Mouse (Mus musculus): ENCODE data around the gene Apol10b. TPM values are rescaled to one million over a fixed set of nuclear protein-coding genes. Genes with fewer than 3 reads are reported as not detected.
A peak's percentile ranks its signal among the peaks of the same experiment; 100 is the strongest.
"Not testable (repeated sequence)": the region's sequence is repeated elsewhere in the genome, so short reads cannot be mapped to it uniquely, and the experiment has no call there.

Gene Apol10b
- polyA plus RNA-seq, 1 experiment from 2014 or later: not detected

DNA sequence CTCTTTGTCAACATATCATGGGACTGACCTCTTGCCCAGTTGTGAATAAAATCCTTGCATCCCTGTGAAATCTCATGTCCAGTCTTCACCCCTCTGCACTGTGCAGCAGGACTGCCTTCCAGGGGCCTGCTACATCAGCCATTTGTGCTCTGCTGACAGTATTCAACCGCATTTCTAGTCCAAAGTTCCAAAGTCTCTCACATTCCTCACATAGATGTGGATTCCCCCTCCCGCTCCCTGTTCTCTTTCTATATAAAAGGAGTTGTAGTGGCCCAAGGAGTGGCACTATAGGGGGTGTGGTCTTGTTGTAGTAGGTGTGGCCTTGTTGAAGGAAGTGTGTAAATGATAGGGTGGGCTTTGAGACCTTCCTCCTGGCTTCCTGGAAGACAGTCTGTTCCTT is 5.0 kb downstream of the Apol10b start:
- no peak overlapping the region for H3K4me3 ChIP-seq (ENCODE audit: low read length)
- no peaks in the 10 kb centered on the region for H3K36me3 ChIP-seq (ENCODE audit: control insufficient read depth, insufficient read depth, low read length)
- no peak overlapping the region for H3K27ac ChIP-seq (ENCODE audit: low read depth, low read length)
- no peak overlapping the region for H3K9ac ChIP-seq (ENCODE audit: low read depth, low read length)
- H3K9me3 ChIP-seq (ENCODE audit: control insufficient read depth, low read length): no peaks in the 10 kb centered on the region
- H3K4me1 ChIP-seq (ENCODE audit: control insufficient read depth, insufficient read depth, low read depth, low read length): no peaks in the 10 kb centered on the region
- no peaks in the 10 kb centered on the region for H3K27me3 ChIP-seq (replicated peaks; ENCODE audit: control insufficient read depth, insufficient read depth, low read length)
- no peak overlapping the region for H3K4me2 ChIP-seq (ENCODE audit: low read length)
- WGBS: 86% methylated on average over 2 of the region's 2 CpGs
- no peak for ATAC-seq

DNA sequence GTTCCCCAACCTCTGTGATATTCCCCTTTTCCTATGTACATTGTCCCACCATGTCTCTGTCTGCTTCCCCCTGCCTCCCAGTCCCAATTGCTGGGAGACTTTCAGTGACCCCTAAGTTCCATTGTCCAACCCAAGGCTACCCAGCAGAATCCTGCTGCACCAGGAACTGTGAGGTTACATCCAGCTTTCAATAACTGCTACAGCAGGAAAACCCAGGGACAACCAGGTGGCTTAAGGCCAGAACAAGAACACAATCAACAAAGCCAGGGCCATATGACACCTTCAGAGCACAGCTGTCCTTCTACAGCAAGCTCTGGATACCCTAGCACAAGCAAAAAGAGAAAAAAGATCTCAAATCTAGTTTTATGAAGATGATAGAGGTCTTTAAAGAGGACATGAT is 6.9 kb downstream of the Apol10b start:
- no peak for ATAC-seq
- H3K9me3 ChIP-seq (ENCODE audit: control insufficient read depth, low read length): no peaks in the 10 kb centered on the region
- no peaks in the 10 kb centered on the region for H3K36me3 ChIP-seq (ENCODE audit: control insufficient read depth, insufficient read depth, low read length)
- no peak overlapping the region for H3K27ac ChIP-seq (ENCODE audit: low read depth, low read length)
- no peaks in the 10 kb centered on the region for H3K4me1 ChIP-seq (ENCODE audit: control insufficient read depth, insufficient read depth, low read depth, low read length)
- no peak overlapping the region for H3K9ac ChIP-seq (ENCODE audit: low read depth, low read length)
- no peak overlapping the region for H3K4me2 ChIP-seq (ENCODE audit: low read length)
- no peak overlapping the region for H3K4me3 ChIP-seq (ENCODE audit: low read length)
- no peaks in the 10 kb centered on the region for H3K27me3 ChIP-seq (replicated peaks; ENCODE audit: control insufficient read depth, insufficient read depth, low read length)

DNA sequence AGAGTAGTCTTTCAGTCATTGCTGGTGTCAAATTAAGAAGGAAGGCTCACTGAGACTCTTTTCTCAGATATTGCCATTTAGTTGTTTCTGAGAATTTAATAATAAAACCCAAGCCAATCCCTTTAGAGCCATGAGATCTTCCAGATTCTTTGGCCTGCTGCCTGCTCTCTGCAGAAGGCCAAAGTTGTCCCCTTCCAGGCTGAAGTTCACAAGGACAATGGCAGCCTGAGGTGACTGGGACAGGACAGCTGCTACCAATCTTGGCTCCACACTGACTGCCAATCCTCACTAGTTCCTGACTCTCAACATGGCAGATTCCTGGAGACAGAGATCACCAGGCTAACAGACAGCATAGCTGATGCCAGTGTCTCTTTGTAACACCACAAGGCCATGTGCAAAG is 8.9 kb downstream of the Apol10b start:
- no peaks in the 10 kb centered on the region for H3K36me3 ChIP-seq (ENCODE audit: control insufficient read depth, insufficient read depth, low read length)
- no peaks in the 10 kb centered on the region for H3K9me3 ChIP-seq (ENCODE audit: control insufficient read depth, low read length)
- H3K27ac ChIP-seq (ENCODE audit: low read depth, low read length): no peak overlapping the region
- H3K4me1 ChIP-seq (ENCODE audit: control insufficient read depth, insufficient read depth, low read depth, low read length): no peaks in the 10 kb centered on the region
- no peak overlapping the region for H3K9ac ChIP-seq (ENCODE audit: low read depth, low read length)
- no peak overlapping the region for H3K4me2 ChIP-seq (ENCODE audit: low read length)
- no peak for ATAC-seq
- no peaks in the 10 kb centered on the region for H3K27me3 ChIP-seq (replicated peaks; ENCODE audit: control insufficient read depth, insufficient read depth, low read length)
- H3K4me3 ChIP-seq (ENCODE audit: low read length): no peak overlapping the region

DNA sequence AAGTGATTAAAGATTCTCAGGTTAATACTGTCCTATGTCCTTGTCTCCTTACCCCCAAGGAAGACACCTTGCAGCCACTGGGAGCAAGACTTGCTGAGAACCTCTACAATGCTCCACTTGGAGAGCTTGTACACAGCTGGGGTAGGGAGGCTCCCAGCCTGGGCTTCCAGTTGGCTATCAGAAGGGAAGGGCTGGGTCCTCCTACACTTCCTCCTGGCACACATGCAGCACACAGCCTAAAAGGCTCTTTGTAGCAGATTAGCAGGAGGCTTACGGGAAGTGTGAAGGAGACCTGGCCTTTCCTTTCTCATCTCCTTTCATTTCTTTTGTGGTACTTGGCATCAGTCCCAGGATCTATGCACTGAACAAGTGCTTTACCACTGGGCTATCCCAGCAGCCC is 14.2 kb downstream of the Apol10b start:
- peak; percentile 67 for ATAC-seq
- H3K27ac ChIP-seq (ENCODE audit: low read depth, low read length): no peak overlapping the region

DNA sequence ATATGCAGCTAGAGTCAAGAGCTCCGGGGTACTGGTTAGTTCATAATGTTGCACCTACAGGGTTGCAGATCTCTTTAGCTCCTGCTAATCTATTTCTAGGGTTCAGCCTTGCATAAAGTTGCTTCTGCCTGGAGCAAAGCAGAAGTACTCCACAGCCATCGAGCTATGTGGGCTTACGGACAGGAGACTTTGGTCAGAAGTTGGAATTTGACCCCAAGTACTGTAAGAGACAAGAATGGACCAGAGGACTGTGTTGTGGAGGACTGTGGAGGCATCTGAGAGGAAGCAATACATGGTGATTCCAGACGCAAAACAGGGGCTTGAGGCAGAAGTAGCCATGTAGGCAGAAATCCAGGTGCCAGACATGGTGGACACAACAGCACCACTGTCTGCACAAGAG is 16.6 kb downstream of the Apol10b start:
- 95% methylated on average over 4 of the region's 4 CpGs for WGBS
- H3K9me3 ChIP-seq (ENCODE audit: control insufficient read depth, low read length): no peaks in the 10 kb centered on the region
- no peak for ATAC-seq
- H3K4me2 ChIP-seq (ENCODE audit: low read length): no peak overlapping the region
- H3K36me3 ChIP-seq (ENCODE audit: control insufficient read depth, insufficient read depth, low read length): no peaks in the 10 kb centered on the region
- H3K27me3 ChIP-seq (replicated peaks; ENCODE audit: control insufficient read depth, insufficient read depth, low read length): no peaks in the 10 kb centered on the region
- H3K4me1 ChIP-seq (ENCODE audit: control insufficient read depth, insufficient read depth, low read depth, low read length): no peaks in the 10 kb centered on the region
- H3K9ac ChIP-seq (ENCODE audit: low read depth, low read length): no peak overlapping the region
- no peak overlapping the region for H3K27ac ChIP-seq (ENCODE audit: low read depth, low read length)
- H3K4me3 ChIP-seq (ENCODE audit: low read length): no peak overlapping the region

More for the DNA sequence above, 14.2 kb downstream of the Apol10b start:
- Histone ChIP-seq H3K36me3 (ENCODE audit: control insufficient read depth, insufficient read depth, low read length) (no peaks in the 10 kb centered on the region), H3K4me3 (ENCODE audit: low read length) (no peak overlapping the region), H3K4me1 (ENCODE audit: control insufficient read depth, insufficient read depth, low read depth, low read length) (no peaks in the 10 kb centered on the region), H3K9me3 (ENCODE audit: control insufficient read depth, low read length) (no peaks in the 10 kb centered on the region), H3K27me3 (replicated peaks; ENCODE audit: control insufficient read depth, insufficient read depth, low read length) (no peaks in the 10 kb centered on the region), H3K9ac (ENCODE audit: low read depth, low read length) (no peak overlapping the region), H3K4me2 (ENCODE audit: low read length) (no peak overlapping the region)
- WGBS: 16% methylated on average over 1 of the region's 1 CpGs

DNA sequence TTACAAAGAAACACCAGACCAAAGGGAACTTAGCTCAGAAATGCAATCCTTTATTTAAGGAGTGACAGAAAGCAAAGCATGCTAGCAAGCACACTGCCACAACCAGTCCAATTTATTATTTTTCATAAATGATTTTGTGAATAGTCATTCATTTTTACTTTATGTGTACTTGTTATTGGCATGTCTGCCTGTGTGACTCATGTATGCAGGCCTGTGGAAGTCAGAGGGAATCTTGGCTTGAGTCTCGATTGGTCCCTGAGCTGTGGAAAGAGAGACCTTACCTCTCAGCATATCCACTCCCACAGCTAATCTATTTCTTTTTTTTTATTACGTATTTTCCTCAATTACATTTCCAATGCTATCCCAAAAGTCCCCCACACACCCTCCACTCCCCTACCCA is 17.1 kb downstream of the Apol10b start:
- H3K9me3 ChIP-seq (ENCODE audit: control insufficient read depth, low read length): no peaks in the 10 kb centered on the region
- no peak overlapping the region for H3K4me3 ChIP-seq (ENCODE audit: low read length)
- no peak overlapping the region for H3K9ac ChIP-seq (ENCODE audit: low read depth, low read length)
- no peak overlapping the region for H3K4me2 ChIP-seq (ENCODE audit: low read length)
- H3K27ac ChIP-seq (ENCODE audit: low read depth, low read length): no peak overlapping the region
- no peak for ATAC-seq
- no peaks in the 10 kb centered on the region for H3K4me1 ChIP-seq (ENCODE audit: control insufficient read depth, insufficient read depth, low read depth, low read length)
- H3K27me3 ChIP-seq (replicated peaks; ENCODE audit: control insufficient read depth, insufficient read depth, low read length): no peaks in the 10 kb centered on the region
- H3K36me3 ChIP-seq (ENCODE audit: control insufficient read depth, insufficient read depth, low read length): no peaks in the 10 kb centered on the region
- 93% methylated on average over 2 of the region's 2 CpGs for WGBS

DNA sequence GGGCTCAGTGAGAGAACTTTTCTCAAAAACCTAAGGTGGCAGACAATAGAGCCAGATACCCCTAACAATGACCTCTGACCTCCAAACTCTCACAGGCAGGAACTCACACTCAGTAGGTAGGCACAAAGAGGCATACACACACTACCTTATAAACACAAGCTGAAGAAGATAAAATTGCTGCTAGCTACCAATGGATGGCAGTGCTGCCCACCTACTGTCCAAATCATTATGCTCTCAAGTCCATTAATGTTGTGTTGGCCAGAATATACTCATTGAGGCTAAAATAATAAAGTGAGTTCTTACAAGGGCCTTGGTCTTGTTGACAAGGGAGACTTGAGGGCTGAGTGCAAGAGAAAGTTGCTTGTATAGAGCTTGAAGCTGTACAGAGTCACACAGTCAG is 32.7 kb downstream of the Apol10b start:
- H3K9me3 ChIP-seq (ENCODE audit: control insufficient read depth, low read length): no peaks in the 10 kb centered on the region
- no peak overlapping the region for H3K9ac ChIP-seq (ENCODE audit: low read depth, low read length)
- H3K4me1 ChIP-seq (ENCODE audit: control insufficient read depth, insufficient read depth, low read depth, low read length): no peaks in the 10 kb centered on the region
- no peaks in the 10 kb centered on the region for H3K27me3 ChIP-seq (replicated peaks; ENCODE audit: control insufficient read depth, insufficient read depth, low read length)
- no peak overlapping the region for H3K27ac ChIP-seq (ENCODE audit: low read depth, low read length)
- ATAC-seq: no peak
- H3K36me3 ChIP-seq (ENCODE audit: control insufficient read depth, insufficient read depth, low read length): no peaks in the 10 kb centered on the region
- no peak overlapping the region for H3K4me2 ChIP-seq (ENCODE audit: low read length)
- H3K4me3 ChIP-seq (ENCODE audit: low read length): no peak overlapping the region

DNA sequence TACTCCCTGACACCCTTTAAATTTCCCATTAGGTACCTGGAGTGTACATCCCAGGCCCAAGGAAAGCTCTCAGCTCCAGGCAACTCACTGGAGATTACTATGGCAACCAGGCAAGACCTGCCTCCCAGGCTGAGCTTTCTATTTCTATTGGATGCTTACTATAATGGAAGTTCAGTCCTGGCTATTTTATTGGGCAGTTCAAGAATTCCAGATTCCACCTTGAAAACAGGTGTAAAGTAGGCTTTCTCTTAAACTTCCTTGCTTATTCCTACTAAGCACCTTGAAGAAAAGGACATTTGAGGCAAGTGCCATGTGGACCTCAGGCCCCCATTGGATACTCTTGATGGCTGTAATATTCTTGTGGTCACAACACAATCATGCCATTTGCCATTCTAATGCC is 34.1 kb downstream of the Apol10b start, which contains the start of gene 1700025B11Rik:
TSS of gene 1700025B11Rik (minus strand) at position 101 of the 400 bp plus-strand sequence.
- no peaks in the 10 kb centered on the region for H3K27me3 ChIP-seq (replicated peaks; ENCODE audit: control insufficient read depth, insufficient read depth, low read length)
- H3K4me2 ChIP-seq (ENCODE audit: low read length): no peak within 1 kb of the TSS
- H3K9me3 ChIP-seq (ENCODE audit: control insufficient read depth, low read length): no peaks in the 10 kb centered on the region
- ATAC-seq: no peak
- H3K27ac ChIP-seq (ENCODE audit: low read depth, low read length): no peak within 1 kb of the TSS
- no peak within 1 kb of the TSS for H3K9ac ChIP-seq (ENCODE audit: low read depth, low read length)
- H3K36me3 ChIP-seq (ENCODE audit: control insufficient read depth, insufficient read depth, low read length): no peaks in the 10 kb centered on the region
- H3K4me3 ChIP-seq (ENCODE audit: low read length): no peak within 1 kb of the TSS
- H3K4me1 ChIP-seq (ENCODE audit: control insufficient read depth, insufficient read depth, low read depth, low read length): no peaks in the 10 kb centered on the region

DNA sequence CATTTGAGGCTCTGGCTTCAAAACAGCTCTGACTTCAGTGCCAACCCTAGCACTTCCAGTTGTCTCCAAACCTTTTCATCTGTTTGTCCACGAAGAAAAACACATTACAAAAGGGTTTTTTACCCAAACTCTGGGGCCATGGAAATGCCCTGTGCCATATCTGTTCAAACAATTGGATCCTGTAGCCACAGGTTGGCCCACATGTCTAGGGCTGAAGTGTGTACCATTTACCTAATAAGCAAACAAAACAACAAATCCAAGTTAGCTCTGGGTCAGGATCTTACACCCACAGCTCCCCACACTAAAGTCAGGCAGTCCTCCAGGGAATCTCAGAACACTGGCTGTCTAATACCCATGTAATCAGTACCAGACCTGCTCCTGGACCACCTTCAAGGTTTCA is 56.7 kb downstream of the Apol10b start:
- not testable (repeated sequence) for H3K4me3 ChIP-seq (ENCODE audit: low read length); H3K36me3 ChIP-seq (ENCODE audit: control insufficient read depth, insufficient read depth, low read length); H3K4me1 ChIP-seq (ENCODE audit: control insufficient read depth, insufficient read depth, low read depth, low read length); ATAC-seq; H3K9me3 ChIP-seq (ENCODE audit: control insufficient read depth, low read length); H3K9ac ChIP-seq (ENCODE audit: low read depth, low read length); H3K27me3 ChIP-seq (replicated peaks; ENCODE audit: control insufficient read depth, insufficient read depth, low read length); H3K27ac ChIP-seq (ENCODE audit: low read depth, low read length); H3K4me2 ChIP-seq (ENCODE audit: low read length)
- WGBS: 29% methylated on average over 1 of the region's 1 CpGs

All from hindbrain, embryonic 16.5 days (tissue).